Mouse (Mus musculus) intestine, postnatal 0 days (tissue): Measurements from ENCODE around the gene Rhou. TPM values are rescaled to one million over a fixed set of nuclear protein-coding genes. Genes with fewer than 3 reads are reported as not detected.

Experiments
- ATAC-seq: fragments of 200-750 bp; cut with Nextera tagmentation; 2 replicates; pipeline ENCODE4 v1.8.0; 2017; ENCODE audit warnings: mild to moderate bottlenecking, moderate TSS enrichment, moderate library complexity
- H3K27ac ChIP-seq: fragments of 300-500 bp; sonication (generic); 2 replicates; pipeline ENCODE4 v1.5.1; 2014; ENCODE audit warnings: mild to moderate bottlenecking, low read depth, low read length, moderate library complexity
- H3K27me3 ChIP-seq: fragments of 300-500 bp; sonication (generic); replicated peaks from 2 replicates; pipeline ENCODE4 v1.6.1; 2014; ENCODE audit warnings: low read length, mixed read lengths; ENCODE audit not compliant: control insufficient read depth, insufficient read depth
- H3K36me3 ChIP-seq: fragments of 300-500 bp; sonication (generic); 2 replicates; pipeline ENCODE4 v1.6.1; 2014; ENCODE audit warnings: mild to moderate bottlenecking, moderate library complexity; ENCODE audit not compliant: control insufficient read depth, insufficient read depth
- H3K4me1 ChIP-seq: fragments of 300-500 bp; sonication (generic); replicated peaks from 2 replicates; pipeline ENCODE4 v1.6.1; 2014; ENCODE audit warnings: antibody characterized with exemption, low read length, mixed read lengths; ENCODE audit not compliant: control insufficient read depth, insufficient read depth
- H3K4me2 ChIP-seq: fragments of 300-500 bp; sonication (generic); replicated peaks from 2 replicates; pipeline ENCODE4 v1.6.1; 2014; ENCODE audit warnings: low read depth, mild to moderate bottlenecking, moderate library complexity
- H3K4me3 ChIP-seq: fragments of 300-500 bp; sonication (generic); 2 replicates; pipeline ENCODE4 v1.5.1; 2014; ENCODE audit warnings: low read depth, low read length
- H3K9ac ChIP-seq: fragments of 300-500 bp; sonication (generic); 2 replicates; pipeline ENCODE4 v1.6.1; 2014; ENCODE audit warnings: mild to moderate bottlenecking, low read depth, low read length
- H3K9me3 ChIP-seq: fragments of 300-500 bp; sonication (generic); 2 replicates; pipeline ENCODE4 v1.6.1; 2016; ENCODE audit warnings: mixed run types; ENCODE audit not compliant: control insufficient read depth
- CTCF ChIP-seq: sonication (generic); IDR thresholded peaks from 2 replicates; pipeline ENCODE4 v1.5.1; 2016; ENCODE audit warnings: low read depth, mild to moderate bottlenecking, control low read depth, antibody characterized with exemption, moderate library complexity
- WGBS: fragments of 180-500 bp; shearing (Covaris S2); extraction: QIAGEN DNeasy Blood & Tissue Kit; methylation state at CpG from one replicate; pipeline ENCODE4 v1.1.7; 2014; 5-methylcytosine and 5-hydroxymethylcytosine counted together
- polyA plus RNA-seq: library from polyadenylated mRNA; unstranded; fragments of >200 nt; fragmentation: Nextera tagmentation; extraction: Ambion mirVana; gene quantifications from 2 replicates; pipeline ENCODE4 v1.2.1, GENCODE M21; 2015

Rhou gene
- polyA plus RNA-seq, 1 experiment from 2014 or later: 18.7 TPM

DNA sequence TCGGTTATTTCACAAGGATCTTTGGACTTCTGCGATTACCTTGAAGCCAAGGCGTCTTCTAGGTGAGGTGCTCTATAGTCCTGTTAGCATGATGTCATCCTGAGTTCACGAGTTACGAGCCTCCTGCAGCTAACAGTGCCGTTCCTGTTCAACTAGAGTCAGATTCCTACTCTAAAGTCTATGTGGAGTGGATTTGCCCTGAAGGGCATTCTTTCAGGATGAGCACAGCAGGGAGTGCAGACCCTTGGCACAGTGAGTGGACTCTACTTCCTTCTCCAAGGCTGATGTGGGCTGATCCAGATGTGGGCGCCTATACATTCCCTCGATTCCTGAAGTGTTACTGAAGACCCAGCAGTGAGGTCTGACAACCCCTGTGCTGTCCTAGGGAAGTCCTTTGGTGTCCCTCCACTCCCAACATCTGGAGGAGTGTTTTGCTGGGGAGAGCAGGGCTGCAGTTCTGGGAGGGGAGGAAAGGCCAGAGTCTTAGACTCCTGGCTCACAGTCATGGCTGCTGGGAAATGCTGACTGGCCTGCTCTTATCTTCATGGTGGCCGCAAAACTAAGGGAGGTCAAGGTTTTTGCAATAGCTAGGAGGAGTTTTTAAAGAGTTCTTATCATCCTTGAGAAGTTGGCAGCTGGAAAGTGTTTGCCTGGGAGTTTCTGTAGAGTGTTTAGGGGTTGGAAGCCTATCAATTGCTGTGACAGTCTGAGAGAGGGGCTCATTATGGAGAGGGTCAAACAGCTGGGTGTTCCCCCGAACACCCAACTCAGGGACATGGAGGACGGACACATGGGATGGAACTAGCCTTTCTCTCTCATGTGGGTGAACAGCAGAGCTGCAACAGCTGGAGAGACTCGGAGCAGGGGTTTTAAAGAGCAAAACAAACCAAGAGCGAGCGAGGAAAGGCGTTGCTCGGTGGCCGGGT lies 5.2 kb upstream of the Rhou start:
- Histone ChIP-seq H3K9ac (peak overlapping the region; percentile 35; the same call in 1 of the 2 replicates), H3K4me2 (peak overlapping the region; percentile 45), H3K4me3 (no peak overlapping the region), H3K27me3 (no peaks in the 10 kb centered on the region), H3K27ac (peak overlapping the region; percentile 96), H3K9me3 (no peaks in the 10 kb centered on the region), H3K4me1 (no peaks in the 10 kb centered on the region; the same call in 1 of the 2 replicates), H3K36me3 (no peaks in the 10 kb centered on the region)
- ATAC-seq: peak; percentile 76
- TF ChIP-seq CTCF: no peak
- WGBS: 39% methylated on average over 17 of the region's 17 CpGs

DNA sequence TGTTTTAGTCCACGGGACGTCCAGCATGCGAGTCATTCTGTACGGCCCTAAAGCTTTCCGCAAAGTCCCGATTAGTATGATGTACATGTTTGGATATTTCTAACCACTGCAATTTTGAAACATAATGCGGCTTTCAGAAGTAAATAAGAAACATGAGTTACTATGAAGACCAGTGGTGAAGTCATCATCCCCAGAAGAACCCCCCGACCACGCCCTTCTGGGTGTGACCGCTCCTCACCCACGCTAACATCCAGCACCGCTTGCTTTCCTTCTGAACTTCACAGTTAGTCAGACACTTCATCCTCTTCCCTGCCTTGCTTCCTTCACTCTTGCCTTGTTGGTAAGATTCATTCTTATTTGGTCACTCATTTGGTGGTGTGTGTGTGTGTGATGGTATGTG lies 4.2 kb upstream of the Rhou start:
- H3K36me3 ChIP-seq: no peaks in the 10 kb centered on the region
- H3K4me3 ChIP-seq: no peak overlapping the region
- no peaks in the 10 kb centered on the region for H3K9me3 ChIP-seq
- no peak overlapping the region for H3K9ac ChIP-seq
- H3K4me1 ChIP-seq: no peaks in the 10 kb centered on the region; the same call in 1 of the 2 replicates
- H3K27ac ChIP-seq: peak overlapping the region; percentile 96; the same call in 1 of the 2 replicates
- no peak for ATAC-seq
- WGBS: 50% methylated on average over 12 of the region's 12 CpGs
- H3K27me3 ChIP-seq: no peaks in the 10 kb centered on the region
- TF ChIP-seq CTCF: no peak
- H3K4me2 ChIP-seq: peak overlapping the region; percentile 45

DNA sequence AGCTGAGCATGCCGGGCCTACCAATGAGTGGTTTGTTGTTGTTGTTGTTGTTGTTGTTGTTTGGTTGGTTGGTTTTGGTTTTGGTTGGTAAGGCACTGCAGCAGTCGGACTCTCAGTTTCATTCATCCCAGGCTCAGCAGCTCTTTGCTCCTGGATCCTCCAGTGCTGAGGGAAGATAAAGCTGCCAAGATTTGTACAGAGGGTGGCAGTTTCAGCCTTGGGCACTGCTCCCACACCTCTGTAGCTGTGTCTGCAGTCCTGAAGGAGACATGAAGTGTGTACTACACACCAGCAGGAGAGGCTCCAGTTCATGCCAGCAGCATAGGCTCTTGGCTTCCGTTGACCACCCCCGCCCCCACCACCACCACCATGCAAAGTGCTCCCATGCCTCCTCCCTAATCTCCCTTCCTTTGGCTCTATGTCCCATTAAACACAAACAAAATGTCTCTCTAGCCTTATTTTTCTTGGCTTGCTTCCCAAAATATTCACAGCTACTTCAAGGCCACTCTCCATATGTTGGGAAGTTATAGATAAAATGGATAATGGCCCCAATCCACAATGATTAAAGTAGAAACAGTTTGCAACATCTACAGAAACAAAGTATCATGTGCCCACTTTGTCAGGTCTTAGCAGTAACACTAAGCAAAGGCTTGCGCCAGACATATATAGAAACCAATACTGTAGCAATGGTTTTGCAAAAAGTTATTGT lies 2.2 kb upstream of the Rhou start:
- Histone ChIP-seq H3K27ac (no peak overlapping the region), H3K4me2 (no peak overlapping the region)
- WGBS: 72% methylated on average over 5 of the region's 5 CpGs

DNA sequence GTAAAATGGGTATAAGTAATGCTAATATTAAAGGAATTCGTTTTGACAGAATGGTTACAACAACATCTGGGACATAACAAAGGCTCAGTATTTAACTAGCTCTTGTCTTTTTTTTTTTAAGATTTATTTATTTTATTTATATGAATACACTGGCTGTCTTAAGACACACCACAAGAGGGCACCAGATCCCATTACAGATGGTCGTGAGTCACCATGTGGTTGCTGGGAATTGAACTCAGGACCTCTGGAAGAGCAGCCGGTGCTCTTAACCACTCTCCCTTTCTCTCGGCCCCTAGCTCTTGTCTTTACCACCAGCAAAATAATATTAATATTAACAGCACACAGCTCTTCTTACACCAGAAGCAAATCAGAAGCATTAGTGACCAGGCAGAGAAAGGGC lies 1.1 kb upstream of the Rhou start:
- no peak for ATAC-seq
- Histone ChIP-seq H3K4me3 (no peak overlapping the region), H3K27ac (no peak overlapping the region), H3K4me2 (no peak overlapping the region), H3K9ac (no peak overlapping the region), H3K27me3 (no peaks in the 10 kb centered on the region), H3K4me1 (no peaks in the 10 kb centered on the region; the same call in 1 of the 2 replicates), H3K36me3 (peaks cover 18% of the 10 kb centered on the region), H3K9me3 (no peaks in the 10 kb centered on the region)
- 69% methylated on average over 4 of the region's 4 CpGs for WGBS
- peak; percentile 42 for TF ChIP-seq CTCF

More for the DNA sequence above, 2.2 kb upstream of the Rhou start:
- H3K4me3 ChIP-seq: no peak overlapping the region
- H3K27me3 ChIP-seq: no peaks in the 10 kb centered on the region
- TF ChIP-seq CTCF: peak; percentile 10; the same call in 1 of the 2 replicates
- no peaks in the 10 kb centered on the region for H3K9me3 ChIP-seq
- no peak for ATAC-seq
- no peaks in the 10 kb centered on the region; the same call in 1 of the 2 replicates for H3K4me1 ChIP-seq
- H3K9ac ChIP-seq: no peak overlapping the region
- H3K36me3 ChIP-seq: peaks cover 7% of the 10 kb centered on the region; the same call in 1 of the 2 replicates

DNA sequence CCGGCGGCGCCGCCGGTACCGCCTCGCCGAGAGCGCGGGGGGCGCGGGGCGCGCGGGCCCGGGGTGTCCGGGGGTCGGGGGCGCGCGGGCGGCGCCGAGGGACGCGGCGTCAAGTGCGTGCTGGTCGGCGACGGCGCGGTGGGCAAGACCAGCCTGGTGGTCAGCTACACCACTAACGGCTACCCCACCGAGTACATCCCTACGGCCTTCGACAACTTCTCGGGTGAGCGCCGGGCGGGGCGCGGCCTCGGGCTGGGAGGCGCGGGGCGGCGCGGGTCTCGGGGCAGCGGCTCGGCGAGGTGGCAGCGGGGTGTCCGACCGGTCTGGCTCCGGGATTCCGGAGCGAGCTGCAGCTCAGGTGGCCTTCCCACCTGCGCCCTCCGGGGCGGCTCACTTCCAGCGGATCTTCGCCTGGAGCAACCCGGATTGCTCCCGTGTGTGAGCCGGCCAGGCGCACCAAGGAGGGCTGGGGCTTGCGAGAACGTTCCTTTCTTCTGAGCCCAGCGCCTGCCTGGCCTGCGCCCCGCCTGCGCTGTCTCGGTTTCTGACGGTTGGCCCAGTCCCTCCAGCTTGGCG lies 353 bp downstream of the Rhou start:
- H3K4me3 ChIP-seq: peak overlapping the region; percentile 71
- no peak for TF ChIP-seq CTCF
- H3K27ac ChIP-seq: peak overlapping the region; percentile 88
- peak overlapping the region; percentile 79 for H3K4me2 ChIP-seq
- no peaks in the 10 kb centered on the region for H3K27me3 ChIP-seq
- WGBS: under 1% methylated on average over 54 of the region's 77 CpGs
- H3K4me1 ChIP-seq: no peaks in the 10 kb centered on the region; the same call in 1 of the 2 replicates
- H3K9ac ChIP-seq: peak overlapping the region; percentile 96
- peak; percentile 65 for ATAC-seq
- H3K36me3 ChIP-seq: peaks cover 27% of the 10 kb centered on the region
- no peaks in the 10 kb centered on the region for H3K9me3 ChIP-seq

DNA sequence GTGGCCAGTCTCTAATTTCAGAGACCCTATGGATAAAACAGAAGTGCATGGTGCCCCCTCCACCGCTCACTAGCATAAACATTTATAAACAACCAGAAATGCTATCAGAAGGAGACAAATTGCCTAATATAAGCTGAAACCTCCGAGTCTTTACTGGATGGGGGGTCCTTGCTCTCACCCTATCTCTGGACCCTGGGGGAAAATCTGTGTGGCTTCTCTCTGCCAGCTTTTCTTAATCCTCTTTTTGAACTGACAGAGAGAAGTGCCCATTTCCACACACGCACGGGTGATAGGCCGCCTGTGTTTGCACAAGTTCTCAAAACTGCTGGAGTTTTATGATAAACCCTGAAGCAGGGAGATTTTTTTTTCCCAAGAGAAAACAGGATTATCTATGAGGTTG lies 1.0 kb downstream of the Rhou start:
- peak overlapping the region; percentile 79 for H3K4me2 ChIP-seq
- H3K9ac ChIP-seq: peak overlapping the region; percentile 96
- 21% methylated on average over 5 of the region's 5 CpGs for WGBS
- peak overlapping the region; percentile 71 for H3K4me3 ChIP-seq
- peaks cover 28% of the 10 kb centered on the region for H3K36me3 ChIP-seq
- no peaks in the 10 kb centered on the region; the same call in 1 of the 2 replicates for H3K4me1 ChIP-seq
- H3K27ac ChIP-seq: peak overlapping the region; percentile 30
- TF ChIP-seq CTCF: no peak
- no peak for ATAC-seq
- no peaks in the 10 kb centered on the region for H3K27me3 ChIP-seq
- no peaks in the 10 kb centered on the region for H3K9me3 ChIP-seq
